Mouse (Mus musculus) hindbrain, embryonic 10.5 days (tissue): Measurements from ENCODE around the gene Nup88. TPM values are rescaled to one million over a fixed set of nuclear protein-coding genes. Genes with fewer than 3 reads are reported as not detected.
A peak's percentile ranks its signal among the peaks of the same experiment; 100 is the strongest.

Source experiments
- DNase-seq: peaks from one replicate; pipeline ENCODE4 v3.0.0-alpha.2; 2017; ENCODE audit warnings: low spot score
- H3K27ac ChIP-seq: fragments of 300-500 bp; sonication (generic); 2 replicates; pipeline ENCODE4 v1.5.1; 2016; ENCODE audit warnings: mild to moderate bottlenecking, moderate library complexity
- H3K27me3 ChIP-seq: fragments of 300-500 bp; sonication (generic); 2 replicates; pipeline ENCODE4 v1.6.1; 2016; ENCODE audit warnings: mild to moderate bottlenecking; ENCODE audit not compliant: poor library complexity, insufficient read depth, severe bottlenecking
- H3K36me3 ChIP-seq: fragments of 300-500 bp; sonication (generic); 2 replicates; pipeline ENCODE4 v1.6.1; 2016; ENCODE audit warnings: mild to moderate bottlenecking, moderate library complexity
- H3K4me1 ChIP-seq: fragments of 300-500 bp; sonication (generic); replicated peaks from 2 replicates; pipeline ENCODE4 v1.6.1; 2016; ENCODE audit warnings: mild to moderate bottlenecking
- H3K4me3 ChIP-seq: fragments of 300-500 bp; sonication (generic); 2 replicates; pipeline ENCODE4 v1.5.1; 2016; ENCODE audit warnings: mild to moderate bottlenecking, moderate library complexity
- H3K9me3 ChIP-seq: fragments of 300-500 bp; sonication (generic); 2 replicates; pipeline ENCODE4 v1.6.1; 2016; ENCODE audit warnings: mild to moderate bottlenecking, moderate library complexity
- WGBS: fragments of 180-500 bp; shearing (Covaris S2); methylation state at CpG from one replicate; pipeline ENCODE4 v1.1.7; 2016; 5-methylcytosine and 5-hydroxymethylcytosine counted together
- polyA plus RNA-seq: library from polyadenylated mRNA; unstranded; fragments of >200 nt; fragmentation: Nextera tagmentation; extraction: Ambion mirVana; gene quantifications from 2 replicates; pipeline ENCODE4 v1.2.1, GENCODE M21; 2016

The Nup88 gene
- polyA plus RNA-seq, 1 experiment from 2014 or later: 132 TPM

- Histone ChIP-seq H3K4me1 (peaks cover 13% of the 10 kb centered on the region), H3K9me3 (no peaks in the 10 kb centered on the region), H3K4me3 (peak overlapping the region; percentile 75), H3K36me3 (peaks cover 77% of the 10 kb centered on the region), H3K27ac (peak overlapping the region; percentile 88), H3K27me3 (no peaks in the 10 kb centered on the region)
- 15% methylated on average over 12 of the region's 12 CpGs for WGBS
- DNase-seq: no peak
Measured at GRCm38 (mm10) chr11:70982030-70982429, 12.3 kb upstream of the Nup88 start.

- Histone ChIP-seq H3K9me3 (no peaks in the 10 kb centered on the region), H3K27ac (no peak overlapping the region), H3K4me1 (peaks cover 13% of the 10 kb centered on the region), H3K36me3 (peaks cover 77% of the 10 kb centered on the region), H3K4me3 (peak overlapping the region; percentile 75), H3K27me3 (no peaks in the 10 kb centered on the region)
- no peak for DNase-seq
- WGBS: 93% methylated on average over 14 of the region's 14 CpGs
Measured at GRCm38 (mm10) chr11:70980751-70981510, 11.2 kb upstream of the Nup88 start.

- H3K27ac ChIP-seq: no peak overlapping the region
- no peaks in the 10 kb centered on the region for H3K9me3 ChIP-seq
- no peaks in the 10 kb centered on the region for H3K27me3 ChIP-seq
- H3K4me3 ChIP-seq: no peak overlapping the region
- 89% methylated on average over 6 of the region's 6 CpGs for WGBS
- DNase-seq: no peak
- H3K4me1 ChIP-seq: peaks cover 13% of the 10 kb centered on the region
- H3K36me3 ChIP-seq: peaks cover 77% of the 10 kb centered on the region
Measured at GRCm38 (mm10) chr11:70980232-70980631, 10.5 kb upstream of the Nup88 start.

- Histone ChIP-seq H3K4me1 (peaks cover 13% of the 10 kb centered on the region), H3K9me3 (no peaks in the 10 kb centered on the region), H3K36me3 (peaks cover 93% of the 10 kb centered on the region), H3K4me3 (no peak overlapping the region), H3K27ac (no peak overlapping the region), H3K27me3 (no peaks in the 10 kb centered on the region)
- no peak for DNase-seq
- 88% methylated on average over 6 of the region's 6 CpGs for WGBS
Measured at GRCm38 (mm10) chr11:70977293-70977692, 7.5 kb upstream of the Nup88 start.

- H3K27me3 ChIP-seq: no peaks in the 10 kb centered on the region
- H3K4me3 ChIP-seq: no peak overlapping the region
- no peak overlapping the region for H3K27ac ChIP-seq
- DNase-seq: no peak
- H3K36me3 ChIP-seq: peaks cover 81% of the 10 kb centered on the region
- no peaks in the 10 kb centered on the region for H3K9me3 ChIP-seq
- 82% methylated on average over 2 of the region's 2 CpGs for WGBS
- peaks cover 8% of the 10 kb centered on the region for H3K4me1 ChIP-seq
Measured at GRCm38 (mm10) chr11:70975193-70975592, 5.4 kb upstream of the Nup88 start.

GRCm38 (mm10) chr11:70973947-70974346 lies 4.2 kb upstream of the Nup88 start:
- Histone ChIP-seq H3K9me3 (no peaks in the 10 kb centered on the region), H3K36me3 (peaks cover 69% of the 10 kb centered on the region), H3K4me1 (peaks cover 11% of the 10 kb centered on the region), H3K27me3 (no peaks in the 10 kb centered on the region), H3K4me3 (no peak overlapping the region), H3K27ac (no peak overlapping the region)
- DNase-seq: peak; percentile 12
- 80% methylated on average over 4 of the region's 4 CpGs for WGBS

- Histone ChIP-seq H3K27ac (no peak overlapping the region), H3K27me3 (no peaks in the 10 kb centered on the region), H3K9me3 (no peaks in the 10 kb centered on the region), H3K4me3 (no peak overlapping the region), H3K36me3 (peaks cover 58% of the 10 kb centered on the region), H3K4me1 (peaks cover 22% of the 10 kb centered on the region)
- no peak for DNase-seq
- 82% methylated on average over 1 of the region's 1 CpGs for WGBS
Measured at GRCm38 (mm10) chr11:70972586-70972985, 2.8 kb upstream of the Nup88 start.

GRCm38 (mm10) chr11:70970560-70971540 lies 1.1 kb upstream of the Nup88 start:
- H3K27ac ChIP-seq: peak overlapping the region; percentile 94
- H3K4me1 ChIP-seq: peaks cover 22% of the 10 kb centered on the region
- no peak for DNase-seq
- H3K4me3 ChIP-seq: peak overlapping the region; percentile 93
- H3K27me3 ChIP-seq: no peaks in the 10 kb centered on the region
- 19% methylated on average over 24 of the region's 24 CpGs for WGBS
- H3K36me3 ChIP-seq: peaks cover 54% of the 10 kb centered on the region
- no peaks in the 10 kb centered on the region for H3K9me3 ChIP-seq

GRCm38 (mm10) chr11:70969271-70969794 lies 440 bp downstream of the Nup88 start:
- WGBS: under 1% methylated on average over 25 of the region's 25 CpGs

GRCm38 (mm10) chr11:70964222-70964907 lies 5.4 kb downstream of the Nup88 start:
- Histone ChIP-seq H3K27me3 (no peaks in the 10 kb centered on the region), H3K4me1 (peaks cover 14% of the 10 kb centered on the region), H3K27ac (no peak overlapping the region), H3K4me3 (no peak overlapping the region), H3K9me3 (no peaks in the 10 kb centered on the region), H3K36me3 (peaks cover 80% of the 10 kb centered on the region)
- WGBS: 83% methylated on average over 4 of the region's 4 CpGs
- DNase-seq: no peak

More at GRCm38 (mm10) chr11:70969271-70969794, 440 bp downstream of the Nup88 start:
- Histone ChIP-seq H3K4me3 (peak overlapping the region; percentile 93), H3K9me3 (no peaks in the 10 kb centered on the region), H3K4me1 (peaks cover 22% of the 10 kb centered on the region), H3K27ac (peak overlapping the region; percentile 94), H3K36me3 (peaks cover 54% of the 10 kb centered on the region), H3K27me3 (no peaks in the 10 kb centered on the region)
- no peak for DNase-seq

GRCm38 (mm10) chr11:70960786-70961554 lies 8.8 kb downstream of the Nup88 start:
- Histone ChIP-seq H3K9me3 (no peaks in the 10 kb centered on the region), H3K27ac (no peak overlapping the region), H3K4me3 (no peak overlapping the region), H3K27me3 (no peaks in the 10 kb centered on the region), H3K4me1 (no peaks in the 10 kb centered on the region), H3K36me3 (peaks cover 100% of the 10 kb centered on the region)
- 94% methylated on average over 5 of the region's 5 CpGs for WGBS
- no peak for DNase-seq

- peaks cover 100% of the 10 kb centered on the region for H3K36me3 ChIP-seq
- H3K27me3 ChIP-seq: no peaks in the 10 kb centered on the region
Measured at GRCm38 (mm10) chr11:70954711-70955110, 15.1 kb downstream of the Nup88 start.

More at GRCm38 (mm10) chr11:70954711-70955110, 15.1 kb downstream of the Nup88 start:
- Histone ChIP-seq H3K9me3 (no peaks in the 10 kb centered on the region), H3K4me1 (no peaks in the 10 kb centered on the region), H3K4me3 (no peak overlapping the region), H3K27ac (no peak overlapping the region)
- 89% methylated on average over 4 of the region's 4 CpGs for whole genome bisulfite sequencing
- DNase-seq: no peak
